Mouse (Mus musculus) gastrocnemius, postnatal 36 days (tissue): ENCODE measurements around the gene Pcbp3. TPM values are rescaled to one million over a fixed set of nuclear protein-coding genes. Genes with fewer than 3 reads are reported as not detected.

Experiments used
- DNase-seq, 2 experiments: peaks; one replicate each; pipeline ENCODE4 v3.0.0; 2022
- intact Hi-C: fragments of 180-260 bp; cut with DNase I; formaldehyde crosslinking; loops from one replicate; pipeline ENCODE4 v1.15.1; 2025
- total RNA-seq, 2 experiments: library from RNA; stranded (reverse); gene quantifications; 2 replicates each; pipeline ENCODE4 v1.2.3; 2021

Gene Pcbp3
- total RNA-seq, 2 experiments from 2014 or later, result 2.6 to 2.7 TPM

- intact Hi-C loops, result no loop called here
- DNase-seq, result no peak
These were observed 29.9 kb downstream of the Pcbp3 start for GRCm38 (mm10) chr10:76931794-76932193.

GRCm38 (mm10) chr10:76931122-76931521 is 30.6 kb downstream of the Pcbp3 start:
- DNase-seq, result peak; percentile 38 to 58
- intact Hi-C loops, result no loop called here

GRCm38 (mm10) chr10:76924441-76924840 is 37.2 kb downstream of the Pcbp3 start:
- intact Hi-C loops, result no loop called here

GRCm38 (mm10) chr10:76918086-76918485 is 43.6 kb downstream of the Pcbp3 start:
- intact Hi-C loops, result no loop called here
- no peak for DNase-seq

More at GRCm38 (mm10) chr10:76924441-76924840, 37.2 kb downstream of the Pcbp3 start:
- DNase-seq, result no peak

GRCm38 (mm10) chr10:76906434-76906833 is 55.3 kb downstream of the Pcbp3 start:
- no peak for DNase-seq
- intact Hi-C loops, result no loop called here

GRCm38 (mm10) chr10:76905935-76906341 is 55.7 kb downstream of the Pcbp3 start:
- intact Hi-C loops, result no loop called here
- DNase-seq, result no peak

GRCm38 (mm10) chr10:76903694-76904093 is 58.0 kb downstream of the Pcbp3 start:
- no peak for DNase-seq
- intact Hi-C loops, result no loop called here

GRCm38 (mm10) chr10:76903099-76903498 is 58.6 kb downstream of the Pcbp3 start:
- intact Hi-C loops, result no loop called here
- no peak for DNase-seq

- DNase-seq, result peak in 1 of 2 experiments; percentile 14
- intact Hi-C loops, result no loop called here
These were observed 59.1 kb downstream of the Pcbp3 start for GRCm38 (mm10) chr10:76902588-76902987.

GRCm38 (mm10) chr10:76898428-76898827 is 63.3 kb downstream of the Pcbp3 start:
- no peak for DNase-seq
- intact Hi-C loops, result no loop called here

GRCm38 (mm10) chr10:76891456-76891855 is 70.2 kb downstream of the Pcbp3 start:
- intact Hi-C loops, result no loop called here
- DNase-seq, result no peak

- no peak for DNase-seq
- intact Hi-C loops, result no loop called here
These were observed 78.0 kb downstream of the Pcbp3 start for GRCm38 (mm10) chr10:76883442-76884244.

- intact Hi-C loops, result no loop called here
- DNase-seq, result no peak
These were observed 78.8 kb downstream of the Pcbp3 start for GRCm38 (mm10) chr10:76882644-76883441.

- intact Hi-C loops, result no loop called here
- no peak for DNase-seq
These were observed 79.8 kb downstream of the Pcbp3 start for GRCm38 (mm10) chr10:76881900-76882299.

- DNase-seq, result no peak
- intact Hi-C loops, result no loop called here
These were observed 86.4 kb downstream of the Pcbp3 start for GRCm38 (mm10) chr10:76875310-76875709.

- intact Hi-C loops, result no loop called here
- DNase-seq, result no peak
These were observed 86.8 kb downstream of the Pcbp3 start for GRCm38 (mm10) chr10:76874879-76875278.

GRCm38 (mm10) chr10:76874398-76874797 is 87.3 kb downstream of the Pcbp3 start:
- DNase-seq, result no peak
- intact Hi-C loops, result no loop called here

- DNase-seq, result no peak
- intact Hi-C loops, result no loop called here
These were observed 87.7 kb downstream of the Pcbp3 start for GRCm38 (mm10) chr10:76873948-76874347.

- intact Hi-C loops, result no loop called here
- no peak for DNase-seq
These were observed 89.0 kb downstream of the Pcbp3 start for GRCm38 (mm10) chr10:76872736-76873135.

GRCm38 (mm10) chr10:76865936-76866335 is 95.8 kb downstream of the Pcbp3 start:
- intact Hi-C loops, result no loop called here
- DNase-seq, result no peak

- intact Hi-C loops, result no loop called here
- DNase-seq, result no peak
These were observed 100.7 kb downstream of the Pcbp3 start for GRCm38 (mm10) chr10:76860998-76861397.
